Mouse (Mus musculus) heart, adult 2 months (tissue): ENCODE results near the gene Bloc1s5.

Source experiments
- CTCF ChIP-seq: fragments of 200-600 bp; IDR thresholded peaks from 2 replicates; pipeline ENCODE4 v1.8.1; 2022; ENCODE audit warnings: antibody characterized with exemption, mild to moderate bottlenecking, moderate library complexity
- POLR2A ChIP-seq: fragments of 200-500 bp; IDR thresholded peaks from 2 replicates; pipeline ENCODE4 v1.6.1; 2011; ENCODE audit warnings: mild to moderate bottlenecking, low read depth, low read length, control low read depth; ENCODE audit not compliant: insufficient read depth

GRCm38 (mm10) chr13:38626229-38626525 lies 8.7 kb downstream of the Bloc1s5 start:
- TF ChIP-seq CTCF (no peak), POLR2A (no peak)
